Mouse (Mus musculus) embryonic fibroblast, embryonic 13.5 days (primary cell): ENCODE measurements around the gene Rab3a.

ENCODE experiments used
- CTCF ChIP-seq: IDR thresholded peaks from 2 replicates; pipeline ENCODE4 v1.5.1; 2011; ENCODE audit warnings: mild to moderate bottlenecking, control low read depth, low read length, moderate library complexity, borderline replicate concordance; ENCODE audit not compliant: insufficient read depth
- POLR2A ChIP-seq: IDR thresholded peaks from 2 replicates; pipeline ENCODE4 v1.6.1; 2011; ENCODE audit warnings: low read depth, mild to moderate bottlenecking, control low read depth, low read length, moderate library complexity

- TF ChIP-seq CTCF (no peak), POLR2A (no peak)
Observed at GRCm38 (mm10) chr8:70747211-70747890, 7.1 kb upstream of the Rab3a start.
